Mouse (Mus musculus) CD8-positive naive resting alpha-beta T cell, adult 57 days (primary cell): Measurements from ENCODE around the gene Mpv17. TPM values are rescaled to one million over a fixed set of nuclear protein-coding genes. Genes with fewer than 3 reads are reported as not detected.

ENCODE experiments used
- total RNA-seq: library from RNA; stranded (reverse); gene quantifications from one replicate; pipeline ENCODE4 v1.2.4, GENCODE M21; 2023

The Mpv17 gene
- 16.1 TPM for total RNA-seq

DNA sequence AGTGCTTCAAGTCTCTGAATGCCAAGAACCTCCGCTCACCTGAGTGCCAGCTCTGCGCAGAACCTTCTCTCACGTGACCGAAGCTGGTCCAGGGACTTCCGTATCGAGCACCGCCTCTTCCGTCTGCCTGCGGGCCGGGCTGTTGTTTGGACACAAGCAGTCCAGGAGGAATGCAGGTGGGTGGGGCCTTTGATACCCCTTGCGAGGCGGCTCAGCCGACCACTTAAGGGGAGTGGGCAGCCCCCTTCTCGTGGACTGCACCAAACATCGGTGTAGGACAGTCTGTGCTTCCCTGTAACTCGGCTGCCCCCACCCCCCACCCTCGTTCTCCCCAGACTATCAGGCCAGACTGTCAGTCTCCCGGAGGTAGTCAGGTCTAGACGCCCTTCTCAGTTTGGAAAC lies at the start of gene Mpv17:
Mpv17 (minus strand) TSS at position 100 of the 402 bp plus-strand sequence.

DNA sequence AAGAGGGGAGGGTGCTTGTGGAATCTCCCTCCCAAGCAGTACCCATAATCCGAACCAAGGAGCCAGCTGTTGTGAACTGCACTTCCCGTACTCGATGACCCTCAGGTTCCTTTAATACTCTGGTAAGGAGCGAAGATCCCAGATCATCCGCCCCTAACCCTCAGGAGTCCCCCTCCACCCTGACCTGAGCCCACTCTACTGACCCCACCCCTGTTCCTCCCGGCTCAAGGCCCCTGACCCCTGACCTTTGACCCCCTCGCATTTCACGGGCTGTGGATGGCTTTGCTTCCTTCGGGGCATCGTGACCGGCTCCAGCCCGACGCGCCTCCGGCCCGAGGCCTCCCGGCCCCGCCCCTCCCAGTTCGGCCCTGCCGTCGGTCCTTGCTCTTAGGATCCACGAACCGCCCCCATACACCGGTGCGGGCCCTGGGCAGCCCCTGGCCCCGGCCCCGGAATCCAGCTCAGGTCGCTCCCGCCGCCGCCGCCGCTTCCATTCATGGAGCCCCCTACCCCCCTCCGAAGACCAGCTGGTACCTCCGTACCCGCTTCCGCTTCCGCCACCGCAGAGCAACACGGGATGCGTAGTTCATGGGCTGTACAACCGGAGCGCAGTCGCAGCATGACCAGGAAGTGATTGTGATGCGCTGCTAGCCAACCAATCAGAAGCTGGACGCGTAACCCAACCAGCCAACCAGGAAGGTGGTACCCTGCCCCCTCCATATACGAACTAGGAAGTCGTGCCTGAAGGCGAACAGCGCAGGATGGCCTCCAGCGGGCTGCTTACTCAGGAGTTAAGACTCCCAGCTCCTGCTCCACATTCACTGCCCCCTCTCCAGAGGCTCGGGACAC lies 47.9 kb upstream of the Mpv17 start, which contains the start of gene Zfp513:
Zfp513 (minus strand) TSS at position 562 of the 849 bp plus-strand sequence.

DNA sequence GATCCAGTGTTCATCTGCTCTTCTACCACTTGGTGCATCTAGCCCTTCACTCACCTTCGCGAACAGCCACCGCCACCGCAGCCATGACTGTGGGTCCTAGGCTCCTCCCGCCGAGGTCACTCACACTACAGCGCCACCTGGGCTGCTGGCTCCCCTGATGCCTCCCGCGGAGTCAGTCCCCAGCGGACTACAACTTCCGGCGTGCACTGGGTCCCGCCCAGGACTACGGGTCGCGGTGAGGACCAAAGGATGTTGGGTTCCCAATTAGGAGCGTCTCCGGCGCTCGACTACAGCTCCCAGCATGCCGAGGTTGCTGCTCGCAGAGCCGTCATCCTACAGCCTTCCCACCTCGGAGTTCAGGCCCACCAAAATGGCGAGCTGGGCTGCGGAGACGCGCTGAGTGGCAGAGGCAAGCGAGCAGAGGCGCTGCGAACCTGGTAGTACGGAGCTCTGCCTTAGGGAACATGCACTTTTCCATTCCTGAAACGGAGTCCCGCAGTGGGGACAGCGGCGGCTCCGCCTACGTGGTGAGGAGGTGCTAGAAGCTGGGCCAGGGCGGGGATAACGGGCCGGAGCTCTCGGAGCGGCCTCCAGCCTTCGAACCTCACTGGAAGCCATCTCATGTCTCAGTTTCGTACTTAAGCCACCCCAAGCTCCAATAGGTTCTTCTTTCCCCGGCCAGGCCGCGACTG lies 39.0 kb upstream of the Mpv17 start, which contains the start of the genes Snx17 and Eif2b4:
Snx17 (plus strand) TSS at position 289 of the 692 bp plus-strand sequence.
Eif2b4 (minus strand) TSS at position 492 of the 692 bp plus-strand sequence.

DNA sequence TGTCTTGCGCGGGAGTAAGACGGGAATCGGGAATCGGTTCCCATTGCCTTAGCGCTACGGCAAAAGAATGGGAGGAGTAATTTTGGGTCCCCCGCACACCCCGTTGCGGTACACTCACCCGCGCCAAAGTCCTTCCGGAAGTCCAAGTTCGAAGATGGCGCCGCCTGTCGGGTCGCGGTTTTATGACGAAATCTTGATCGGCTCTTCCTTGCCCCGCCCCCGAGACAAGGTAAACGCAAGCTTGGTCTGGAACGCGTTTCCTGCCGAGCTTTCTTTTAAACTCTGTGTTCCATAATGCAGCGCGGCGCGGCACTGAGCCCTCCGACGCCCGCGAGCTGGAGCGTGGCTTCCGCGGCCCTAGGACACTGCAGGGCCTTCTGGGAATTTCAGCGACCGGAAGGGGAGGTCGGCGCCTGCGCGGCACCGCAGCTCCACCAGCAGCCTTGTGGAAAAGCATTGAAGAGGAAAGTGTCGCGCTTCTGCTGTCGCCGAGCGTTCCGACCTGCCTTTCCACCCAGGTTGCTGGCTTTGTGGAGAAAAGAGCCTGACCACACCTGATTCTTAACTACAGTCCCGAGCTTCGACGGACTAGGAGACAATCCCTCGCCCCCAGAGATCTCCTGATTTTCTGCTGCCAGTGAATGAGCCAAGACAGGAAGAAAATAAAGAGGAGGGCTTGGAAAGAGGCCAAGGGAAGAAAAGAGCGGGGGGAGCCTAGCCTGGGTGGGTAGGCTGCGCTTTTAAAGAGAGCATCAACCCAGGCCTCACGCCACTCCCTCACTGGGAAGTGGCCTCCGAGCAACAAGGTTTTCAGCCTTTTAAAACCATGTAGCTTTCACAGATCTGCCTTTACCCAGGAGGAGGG lies 25.9 kb upstream of the Mpv17 start, which contains the start of the genes Gm29609 and Gtf3c2:
Gm29609 (minus strand) TSS at position 146 of the 865 bp plus-strand sequence.
Gtf3c2 (minus strand) TSS at position 379 of the 865 bp plus-strand sequence.

DNA sequence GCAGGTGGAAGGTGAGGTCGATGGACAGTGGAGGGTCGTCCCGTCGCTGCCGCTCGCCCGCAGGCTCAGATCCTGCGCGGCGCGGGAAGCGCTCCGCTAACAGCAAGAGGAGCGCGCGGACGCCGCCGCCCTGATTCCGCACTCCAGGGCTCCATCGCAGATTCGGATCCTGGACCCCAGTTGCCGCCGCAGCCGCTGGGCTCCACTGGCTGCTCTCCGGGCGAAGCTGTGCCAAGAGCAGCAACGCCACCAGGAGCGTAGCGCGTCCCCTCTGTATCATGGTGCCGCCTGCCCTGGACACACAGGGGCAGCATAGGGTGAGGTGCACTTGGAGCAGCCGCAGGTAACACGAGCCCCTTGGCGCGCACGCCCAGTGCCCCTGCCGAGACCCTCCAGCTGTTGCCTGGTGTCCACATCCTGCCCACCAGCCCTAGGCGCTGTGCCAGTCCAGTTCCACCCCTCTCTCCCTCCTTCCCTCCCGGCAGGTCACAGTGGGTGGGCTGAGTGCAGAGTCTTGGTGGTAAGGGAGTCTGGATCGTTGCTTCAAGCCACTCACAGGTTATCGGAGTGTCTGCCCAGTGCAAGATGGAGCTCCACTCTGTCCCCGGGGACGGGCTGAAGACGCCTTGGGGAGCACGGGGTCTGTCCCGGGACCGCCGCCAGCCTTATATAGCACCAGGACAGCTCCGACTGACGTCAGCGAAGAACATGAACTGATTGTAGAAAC lies 15.6 kb downstream of the Mpv17 start, which contains the start of gene Ucn:
Ucn (minus strand) TSS at position 589 of the 727 bp plus-strand sequence.

DNA sequence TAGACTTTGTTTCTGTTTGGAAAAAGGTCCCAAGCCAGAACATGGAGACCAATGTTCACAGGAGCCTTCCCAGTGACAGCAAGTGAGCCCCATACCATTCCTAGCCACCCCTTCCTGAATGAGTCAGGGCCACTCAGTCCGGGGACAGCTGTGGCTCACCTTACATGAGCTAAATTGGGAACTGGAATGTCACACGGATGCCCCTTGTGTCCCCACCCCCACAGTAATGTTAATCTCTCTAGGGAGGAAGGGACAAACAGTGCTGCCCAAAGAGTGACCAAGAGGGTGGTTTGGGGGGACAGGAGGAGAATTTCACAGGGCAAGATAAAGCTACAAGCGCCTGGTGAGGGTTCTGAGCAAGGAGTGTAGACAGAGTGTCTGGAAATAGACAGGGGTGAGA lies 37.7 kb downstream of the Mpv17 start, which contains the start of gene Trim54:
Trim54 (plus strand) TSS at position 359 of the 400 bp plus-strand sequence.

DNA sequence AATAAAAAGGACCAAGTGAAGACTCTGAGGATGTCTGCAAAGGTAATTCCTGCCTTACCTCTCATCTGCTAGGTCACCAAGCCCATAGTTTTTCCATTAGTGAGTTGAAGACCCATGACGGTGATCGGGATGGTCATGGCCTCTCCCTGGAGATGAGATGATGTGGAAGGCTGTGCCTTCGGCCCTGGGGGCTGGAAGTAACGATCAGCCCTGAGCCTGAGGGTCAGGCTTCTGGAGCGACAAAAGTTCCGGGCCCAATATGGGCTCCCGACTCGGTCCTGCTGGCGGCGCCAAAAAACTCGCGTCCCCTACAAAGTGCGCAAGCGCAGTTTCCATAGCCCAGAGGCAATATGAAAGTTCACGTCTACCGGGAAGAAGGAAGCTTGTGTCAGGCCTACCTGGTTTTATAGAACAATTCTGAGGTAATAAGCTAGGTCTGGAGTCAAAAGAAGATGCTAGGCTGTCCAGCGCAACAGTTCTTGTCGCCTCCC lies 46.0 kb downstream of the Mpv17 start, which contains the start of gene Slc30a3:
Slc30a3 (minus strand) TSS at position 238 of the 491 bp plus-strand sequence.

DNA sequence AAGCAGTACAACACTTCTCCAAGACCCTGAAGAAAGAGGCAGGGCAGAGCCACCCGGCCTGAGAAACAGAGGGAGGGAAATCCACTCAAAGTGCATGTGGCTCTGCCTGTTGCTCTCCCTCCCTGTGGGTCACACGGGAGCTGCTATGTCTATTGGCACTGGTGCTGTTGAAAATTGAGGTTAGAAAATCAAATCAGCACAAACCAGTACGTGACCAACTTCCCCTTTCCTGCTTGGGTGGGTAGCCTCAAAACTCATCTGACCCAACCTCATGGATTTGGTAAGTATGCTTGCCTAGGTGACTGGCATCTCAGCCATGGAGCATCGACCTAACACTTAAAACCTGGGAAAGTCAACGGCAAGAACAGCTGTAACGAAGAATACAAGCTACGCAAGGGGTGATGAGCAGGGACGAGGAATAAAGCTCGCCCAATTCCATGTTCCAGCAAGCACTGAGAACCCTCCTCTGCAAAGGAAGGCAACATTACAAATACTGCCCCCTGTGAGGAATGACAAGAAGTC lies 48.2 kb downstream of the Mpv17 start, which contains the start of gene Dnajc5g:
Dnajc5g (plus strand) TSS at position 472 of the 522 bp plus-strand sequence.

Other genes with a start within 250 kb of the Mpv17 start
- 142 TPM for gene Ost4, start 246.5 kb downstream of the Mpv17 start, total RNA-seq
- gene Emilin1, start 240.8 kb downstream of the Mpv17 start, total RNA-seq = 4.6 TPM
- 19.2 TPM for gene Khk, start 232.8 kb downstream of the Mpv17 start, total RNA-seq
- gene Cgref1, start 208.7 kb downstream of the Mpv17 start, total RNA-seq = not detected
- 180 TPM for gene Preb, start 193.9 kb downstream of the Mpv17 start, total RNA-seq
- gene Tcf23, start 185.6 kb downstream of the Mpv17 start, total RNA-seq = not detected
- gene Atraid, start 105.9 kb downstream of the Mpv17 start, total RNA-seq = 26.5 TPM
- gene Slc5a6, start 105.3 kb downstream of the Mpv17 start, total RNA-seq = 8.3 TPM
- gene Cad, start 99.5 kb downstream of the Mpv17 start, total RNA-seq = 53.8 TPM
- not detected for gene Dnajc5g, start 48.0 kb downstream of the Mpv17 start, total RNA-seq
- not detected for gene Slc30a3, start 46.0 kb downstream of the Mpv17 start, total RNA-seq
- gene Trim54, start 37.5 kb downstream of the Mpv17 start, total RNA-seq = not detected
- gene Ucn, start 15.4 kb downstream of the Mpv17 start, total RNA-seq = not detected
- gene Gm29609, start 25.7 kb upstream of the Mpv17 start, total RNA-seq = 2.9 TPM
- gene Gtf3c2, start 25.9 kb upstream of the Mpv17 start, total RNA-seq = 166 TPM
- gene Snx17, start 39.0 kb upstream of the Mpv17 start, total RNA-seq = 57.0 TPM
- 43.7 TPM for gene Eif2b4, start 39.2 kb upstream of the Mpv17 start, total RNA-seq
- 21.2 TPM for gene Zfp513, start 48.1 kb upstream of the Mpv17 start, total RNA-seq
- gene Ppm1g, start 66.4 kb upstream of the Mpv17 start, total RNA-seq = 153 TPM
- gene Nrbp1, start 86.6 kb upstream of the Mpv17 start, total RNA-seq = 150 TPM
- not detected for gene Gm9970, start 87.0 kb upstream of the Mpv17 start, total RNA-seq
- gene Krtcap3, start 97.4 kb upstream of the Mpv17 start, total RNA-seq = 25.8 TPM
- gene Ift172, start 136.9 kb upstream of the Mpv17 start, total RNA-seq = 16.6 TPM
- 1.3 TPM for gene Fndc4, start 141.8 kb upstream of the Mpv17 start, total RNA-seq
- gene Gckr, start 143.2 kb upstream of the Mpv17 start, total RNA-seq = not detected